Mouse (Mus musculus) colon, adult 2 months (tissue): ENCODE data around the gene Haghl. TPM values are rescaled to one million over a fixed set of nuclear protein-coding genes. Genes with fewer than 3 reads are reported as not detected.

Experiments used
- polyA plus RNA-seq: library from polyadenylated mRNA; depleted of rRNA; stranded (reverse); fragments of >200 nt; gene quantifications from 2 replicates; pipeline ENCODE4 v1.2.3, GENCODE M21; 2012; rRNA removed

The Haghl gene
- polyA plus RNA-seq: 42.7 and 47.9 TPM in 2 replicates

GRCm38 (mm10) chr17:25785281-25785745, at the start of gene Haghl:
Gene Haghl, minus strand, starts transcription at chr17:25785673.

GRCm38 (mm10) chr17:25833291-25833663, 47.8 kb upstream of the Haghl start, which contains the start of gene Stub1:
Gene Stub1, minus strand, starts transcription at chr17:25833404.

GRCm38 (mm10) chr17:25828712-25829557, 43.5 kb upstream of the Haghl start, which contains the start of gene Jmjd8:
Gene Jmjd8, plus strand, starts transcription at chr17:25828867.

GRCm38 (mm10) chr17:25823452-25823851, 38.0 kb upstream of the Haghl start, which contains the start of gene Wdr24:
Gene Wdr24, plus strand, starts transcription at chr17:25823627.

GRCm38 (mm10) chr17:25808789-25809605, 23.5 kb upstream of the Haghl start, which contains the start of gene Fbxl16:
Gene Fbxl16, plus strand, starts transcription at chr17:25809085.

GRCm38 (mm10) chr17:25796951-25797369, 11.5 kb upstream of the Haghl start, which contains the start of gene Metrn:
Gene Metrn, minus strand, starts transcription at chr17:25797136.

GRCm38 (mm10) chr17:25795609-25796092, 10.2 kb upstream of the Haghl start, which contains the start of gene AC134908.4:
Gene AC134908.4, minus strand, starts transcription at chr17:25795659.

GRCm38 (mm10) chr17:25792615-25793014, 7.1 kb upstream of the Haghl start, which contains the start of gene Fam173a:
Gene Fam173a, minus strand, starts transcription at chr17:25792901.

GRCm38 (mm10) chr17:25786280-25786679, 807 bp upstream of the Haghl start, which contains the start of gene Ccdc78:
Gene Ccdc78, plus strand, starts transcription at chr17:25786580.

GRCm38 (mm10) chr17:25773549-25774120, 11.8 kb downstream of the Haghl start, which contains the start of gene Narfl:
Gene Narfl, plus strand, starts transcription at chr17:25773776.

GRCm38 (mm10) chr17:25754241-25754640, 31.2 kb downstream of the Haghl start, which contains the start of gene Msln:
Gene Msln, minus strand, starts transcription at chr17:25754378.

GRCm38 (mm10) chr17:25735745-25736144, 49.7 kb downstream of the Haghl start, which contains the start of gene Mslnl:
Gene Mslnl, plus strand, starts transcription at chr17:25736042.

Other genes with a start within 250 kb of the Haghl start
- gene Sox8, start 215.0 kb downstream of the Haghl start, polyA plus RNA-seq: 1.0 and 1.8 TPM in 2 replicates
- 20.6 and 23.5 TPM in 2 replicates for gene Lmf1, start 206.6 kb downstream of the Haghl start, polyA plus RNA-seq
- gene Gng13, start 68.5 kb downstream of the Haghl start, polyA plus RNA-seq: 0.17 and 0.48 TPM in 2 replicates
- 9.4 and 10.7 TPM in 2 replicates for gene Chtf18, start 58.3 kb downstream of the Haghl start, polyA plus RNA-seq
- 37.3 and 40.1 TPM in 2 replicates for gene Rpusd1, start 58.0 kb downstream of the Haghl start, polyA plus RNA-seq
- gene Mslnl, start 49.6 kb downstream of the Haghl start, polyA plus RNA-seq: 0.59 and 0.60 TPM in 2 replicates
- 5.1 and 8.6 TPM in 2 replicates for gene Msln, start 31.3 kb downstream of the Haghl start, polyA plus RNA-seq
- 23.0 and 24.0 TPM in 2 replicates for gene Narfl, start 11.9 kb downstream of the Haghl start, polyA plus RNA-seq
- not detected in 2 replicates for gene Ccdc78, start 907 bp upstream of the Haghl start, polyA plus RNA-seq
- 140 and 190 TPM in 2 replicates for gene Fam173a, start 7.2 kb upstream of the Haghl start, polyA plus RNA-seq
- 0.90 and 1.5 TPM in 2 replicates for gene AC134908.4, start 10.0 kb upstream of the Haghl start, polyA plus RNA-seq
- gene Metrn, start 11.5 kb upstream of the Haghl start, polyA plus RNA-seq: 30.8 and 45.3 TPM in 2 replicates
- 6.1 and 6.7 TPM in 2 replicates for gene Fbxl16, start 23.4 kb upstream of the Haghl start, polyA plus RNA-seq
- 41.6 and 47.1 TPM in 2 replicates for gene Wdr24, start 38.0 kb upstream of the Haghl start, polyA plus RNA-seq
- gene Jmjd8, start 43.2 kb upstream of the Haghl start, polyA plus RNA-seq: 61.3 and 67.4 TPM in 2 replicates
- 184 and 196 TPM in 2 replicates for gene Stub1, start 47.7 kb upstream of the Haghl start, polyA plus RNA-seq
- 20.1 and 27.0 TPM in 2 replicates for gene Rhbdl1, start 51.6 kb upstream of the Haghl start, polyA plus RNA-seq
- gene Gm20683, start 56.1 kb upstream of the Haghl start, polyA plus RNA-seq: 87.9 and 110 TPM in 2 replicates
- gene Rhot2, start 59.2 kb upstream of the Haghl start, polyA plus RNA-seq: 134 and 145 TPM in 2 replicates
- gene Wdr90, start 75.8 kb upstream of the Haghl start, polyA plus RNA-seq: 31.9 and 49.4 TPM in 2 replicates
- gene Mcrip2, start 83.1 kb upstream of the Haghl start, polyA plus RNA-seq: 146 and 175 TPM in 2 replicates
- 300 and 336 TPM in 2 replicates for gene Mettl26, start 89.4 kb upstream of the Haghl start, polyA plus RNA-seq
- 1.6 and 2.1 TPM in 2 replicates for gene Wfikkn1, start 95.2 kb upstream of the Haghl start, polyA plus RNA-seq
- gene Rab40c, start 134.1 kb upstream of the Haghl start, polyA plus RNA-seq: 53.2 and 56.8 TPM in 2 replicates
- 111 and 122 TPM in 2 replicates for gene Pigq, start 159.3 kb upstream of the Haghl start, polyA plus RNA-seq
- not detected in 2 replicates for gene Nhlrc4, start 159.3 kb upstream of the Haghl start, polyA plus RNA-seq
- 0.10 TPM in 1 of 2 replicates, not detected in the other for gene A930017K11Rik, start 166.9 kb upstream of the Haghl start, polyA plus RNA-seq
- 50.6 and 50.9 TPM in 2 replicates for gene Capn15, start 200.1 kb upstream of the Haghl start, polyA plus RNA-seq